Mouse (Mus musculus): ENCODE measurements around the gene Il6. TPM values are rescaled to one million over a fixed set of nuclear protein-coding genes. Genes with fewer than 3 reads are reported as not detected.

Gene Il6
- 0.07 TPM in 1 of 2 replicates, not detected in the other for polyA plus RNA-seq (2014; fragmentation: Nextera tagmentation; extraction: Ambion mirVana)

DNA sequence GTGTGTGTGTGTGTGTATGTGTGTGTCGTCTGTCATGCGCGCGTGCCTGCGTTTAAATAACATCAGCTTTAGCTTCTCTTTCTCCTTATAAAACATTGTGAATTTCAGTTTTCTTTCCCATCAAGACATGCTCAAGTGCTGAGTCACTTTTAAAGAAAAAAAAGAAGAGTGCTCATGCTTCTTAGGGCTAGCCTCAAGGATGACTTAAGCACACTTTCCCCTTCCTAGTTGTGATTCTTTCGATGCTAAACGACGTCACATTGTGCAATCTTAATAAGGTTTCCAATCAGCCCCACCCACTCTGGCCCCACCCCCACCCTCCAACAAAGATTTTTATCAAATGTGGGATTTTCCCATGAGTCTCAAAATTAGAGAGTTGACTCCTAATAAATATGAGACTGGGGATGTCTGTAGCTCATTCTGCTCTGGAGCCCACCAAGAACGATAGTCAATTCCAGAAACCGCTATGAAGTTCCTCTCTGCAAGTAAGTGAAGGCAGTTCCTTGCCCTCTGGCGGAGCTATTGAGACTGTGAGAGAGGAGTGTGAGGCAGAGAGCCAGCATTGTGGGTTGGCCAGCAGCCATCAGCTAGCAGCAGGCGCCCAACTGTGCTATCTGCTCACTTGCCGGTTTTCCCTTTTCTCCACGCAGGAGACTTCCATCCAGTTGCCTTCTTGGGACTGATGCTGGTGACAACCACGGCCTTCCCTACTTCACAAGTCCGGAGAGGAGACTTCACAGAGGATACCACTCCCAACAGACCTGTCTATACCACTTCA, at the start of gene Il6:
Il6 (plus strand) TSS at position 389 of the 778 bp plus-strand sequence.
- Histone ChIP-seq H3K9me3 (ENCODE audit: control insufficient read depth, low read length) (no peaks in the 10 kb centered on the region), H3K27ac (ENCODE audit: low read depth, low read length) (no peak within 1 kb of the TSS), H3K27me3 (ENCODE audit: control insufficient read depth, insufficient read depth, low read length) (no peaks in the 10 kb centered on the region), H3K4me2 (no peak within 1 kb of the TSS), H3K4me3 (ENCODE audit: low read depth, low read length) (no peak within 1 kb of the TSS), H3K36me3 (ENCODE audit: control insufficient read depth, insufficient read depth, low read length) (no peaks in the 10 kb centered on the region), H3K9ac (ENCODE audit: low read length) (no peak within 1 kb of the TSS), H3K4me1 (ENCODE audit: control insufficient read depth, insufficient read depth, low read length) (no peaks in the 10 kb centered on the region)
- 73% methylated on average over 16 of the region's 16 CpGs for WGBS
- DNase-seq (ENCODE audit: low spot score, missing footprints) = no peak
- ATAC-seq (ENCODE audit: low FRiP score) = no peak

DNA sequence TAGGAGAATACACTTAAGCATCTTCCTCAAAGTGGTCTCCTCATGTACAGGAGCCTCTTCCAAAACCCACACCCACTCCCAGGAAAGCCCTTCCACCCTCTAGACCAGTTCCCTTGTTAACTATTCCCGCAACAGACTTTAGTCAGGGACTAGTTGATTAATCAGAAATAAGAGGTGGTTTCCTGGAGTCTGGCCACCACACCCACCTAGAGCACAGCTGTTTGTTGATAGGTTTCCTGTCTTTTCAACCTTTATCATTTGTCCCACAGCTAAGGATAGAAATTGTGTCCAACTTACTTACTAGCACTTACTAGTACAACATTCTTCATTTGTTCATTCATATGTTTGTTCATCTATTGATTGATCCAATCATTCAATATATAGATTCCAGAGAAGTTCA, 49.4 kb upstream of the Il6 start:
- ATAC-seq (ENCODE audit: low FRiP score) (no peak), DNase-seq (ENCODE audit: low spot score, missing footprints) (no peak)
- Histone ChIP-seq H3K4me1 (ENCODE audit: control insufficient read depth, insufficient read depth, low read length) (no peaks in the 10 kb centered on the region), H3K4me3 (ENCODE audit: low read depth, low read length) (no peak overlapping the region), H3K36me3 (ENCODE audit: control insufficient read depth, insufficient read depth, low read length) (no peaks in the 10 kb centered on the region), H3K4me2 (no peak overlapping the region), H3K9me3 (ENCODE audit: control insufficient read depth, low read length) (no peaks in the 10 kb centered on the region), H3K27ac (ENCODE audit: low read depth, low read length) (no peak overlapping the region), H3K9ac (ENCODE audit: low read length) (no peak overlapping the region), H3K27me3 (ENCODE audit: control insufficient read depth, insufficient read depth, low read length) (no peaks in the 10 kb centered on the region)
- WGBS = 94% methylated on average over 1 of the region's 1 CpGs

DNA sequence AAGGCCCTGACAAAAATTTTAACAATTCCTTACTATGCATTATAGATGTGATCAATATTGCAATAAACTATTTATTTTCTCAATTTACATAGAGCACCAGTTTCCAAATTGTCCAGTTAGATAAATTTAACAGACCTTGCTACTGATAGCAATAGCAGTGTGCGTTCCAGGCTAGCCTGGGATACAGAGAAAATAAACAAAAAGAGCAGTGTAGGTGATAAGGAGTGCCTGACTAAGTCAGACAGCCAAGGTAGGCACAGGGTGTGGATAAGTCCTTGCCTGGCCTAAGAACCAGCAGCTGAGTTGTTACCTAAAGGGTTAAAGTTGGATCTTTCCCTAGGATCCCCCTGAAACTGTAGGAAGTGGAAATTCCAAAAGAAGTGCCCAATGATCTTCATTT, 42.7 kb upstream of the Il6 start:
- H3K9ac ChIP-seq (ENCODE audit: low read length) = no peak overlapping the region
- WGBS = 90% methylated on average over 1 of the region's 1 CpGs
- ATAC-seq (ENCODE audit: low FRiP score) (no peak), DNase-seq (ENCODE audit: low spot score, missing footprints) (no peak)
- no peak overlapping the region for H3K4me2 ChIP-seq
- no peak overlapping the region for H3K4me3 ChIP-seq (ENCODE audit: low read depth, low read length)
- no peaks in the 10 kb centered on the region for H3K4me1 ChIP-seq (ENCODE audit: control insufficient read depth, insufficient read depth, low read length)
- no peaks in the 10 kb centered on the region for H3K36me3 ChIP-seq (ENCODE audit: control insufficient read depth, insufficient read depth, low read length)
- no peaks in the 10 kb centered on the region for H3K27me3 ChIP-seq (ENCODE audit: control insufficient read depth, insufficient read depth, low read length)
- no peak overlapping the region for H3K27ac ChIP-seq (ENCODE audit: low read depth, low read length)
- H3K9me3 ChIP-seq (ENCODE audit: control insufficient read depth, low read length) = no peaks in the 10 kb centered on the region

DNA sequence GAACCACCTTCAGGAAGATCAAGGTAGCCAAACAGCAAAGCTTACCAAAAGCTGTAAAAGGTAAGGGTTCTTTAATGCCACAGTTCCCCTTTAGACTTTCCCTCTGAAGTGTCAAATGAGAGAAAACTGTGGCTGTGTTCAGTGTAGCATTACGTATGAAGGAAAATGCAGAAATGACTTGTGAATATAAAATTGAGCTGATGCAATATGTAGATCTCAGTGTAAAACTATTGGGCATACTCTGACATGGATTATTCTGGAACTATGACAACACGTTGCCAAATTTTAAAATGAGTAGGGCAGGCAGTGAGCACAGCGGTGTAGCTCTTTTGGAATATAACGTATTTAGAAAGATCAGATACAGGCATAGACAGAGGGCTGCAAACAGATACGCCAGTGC, 40.1 kb upstream of the Il6 start:
- Histone ChIP-seq H3K4me3 (ENCODE audit: low read depth, low read length) (no peak overlapping the region), H3K9me3 (ENCODE audit: control insufficient read depth, low read length) (no peaks in the 10 kb centered on the region), H3K27ac (ENCODE audit: low read depth, low read length) (no peak overlapping the region), H3K9ac (ENCODE audit: low read length) (no peak overlapping the region), H3K4me2 (no peak overlapping the region), H3K36me3 (ENCODE audit: control insufficient read depth, insufficient read depth, low read length) (no peaks in the 10 kb centered on the region), H3K4me1 (ENCODE audit: control insufficient read depth, insufficient read depth, low read length) (no peaks in the 10 kb centered on the region), H3K27me3 (ENCODE audit: control insufficient read depth, insufficient read depth, low read length) (no peaks in the 10 kb centered on the region)
- ATAC-seq (ENCODE audit: low FRiP score) = no peak
- WGBS = 91% methylated on average over 5 of the region's 5 CpGs
- DNase-seq (ENCODE audit: low spot score, missing footprints) = no peak

DNA sequence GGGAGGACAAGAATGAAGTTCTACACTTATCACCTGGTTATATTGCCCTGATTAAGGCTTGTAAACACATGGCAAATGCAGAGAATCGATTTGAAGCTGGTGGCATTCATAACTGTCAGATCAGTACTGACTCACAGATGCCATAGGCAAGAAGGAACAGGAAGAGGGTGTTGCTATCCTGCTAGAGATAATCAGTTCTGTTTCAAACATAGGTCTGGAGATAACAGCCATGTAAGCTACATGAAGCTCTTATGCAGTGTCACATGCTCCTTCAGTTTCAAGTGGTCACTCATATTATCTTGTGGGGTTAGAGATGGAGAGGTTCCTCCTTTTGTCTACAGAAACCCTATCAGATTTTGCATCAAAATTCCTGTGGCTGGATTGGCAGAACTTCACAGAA, 39.4 kb upstream of the Il6 start:
- ATAC-seq (ENCODE audit: low FRiP score) = no peak
- H3K9me3 ChIP-seq (ENCODE audit: control insufficient read depth, low read length) = no peaks in the 10 kb centered on the region
- 61% methylated on average over 1 of the region's 1 CpGs for WGBS

DNA sequence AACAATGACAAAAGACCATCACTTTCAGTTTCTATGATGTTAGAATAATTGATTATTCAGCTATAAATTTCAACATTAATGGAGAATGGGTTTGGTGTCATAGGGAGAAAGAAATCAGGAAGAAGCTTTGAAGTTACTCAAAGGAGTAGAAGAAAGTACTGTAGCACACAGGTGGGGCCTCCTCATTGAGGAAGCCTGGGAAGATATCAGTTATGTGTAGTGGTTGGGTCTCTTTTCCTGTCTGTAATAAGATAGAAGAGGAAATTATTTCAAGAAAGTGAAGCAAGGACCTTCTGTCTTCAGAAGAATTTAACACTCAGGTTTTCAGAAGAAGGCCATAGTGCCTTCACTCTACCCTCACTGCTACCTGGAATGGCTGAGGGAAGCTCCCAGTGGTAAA, 38.8 kb upstream of the Il6 start:
- DNase-seq (ENCODE audit: low spot score, missing footprints) (no peak), ATAC-seq (ENCODE audit: low FRiP score) (no peak)
- no peak overlapping the region for H3K9ac ChIP-seq (ENCODE audit: low read length)

More for the DNA sequence above, 39.4 kb upstream of the Il6 start:
- no peak overlapping the region for H3K4me3 ChIP-seq (ENCODE audit: low read depth, low read length)
- H3K4me1 ChIP-seq (ENCODE audit: control insufficient read depth, insufficient read depth, low read length) = no peaks in the 10 kb centered on the region
- H3K4me2 ChIP-seq = no peak overlapping the region
- no peaks in the 10 kb centered on the region for H3K36me3 ChIP-seq (ENCODE audit: control insufficient read depth, insufficient read depth, low read length)
- H3K27ac ChIP-seq (ENCODE audit: low read depth, low read length) = no peak overlapping the region
- H3K9ac ChIP-seq (ENCODE audit: low read length) = no peak overlapping the region
- H3K27me3 ChIP-seq (ENCODE audit: control insufficient read depth, insufficient read depth, low read length) = no peaks in the 10 kb centered on the region
- no peak for DNase-seq (ENCODE audit: low spot score, missing footprints)

DNA sequence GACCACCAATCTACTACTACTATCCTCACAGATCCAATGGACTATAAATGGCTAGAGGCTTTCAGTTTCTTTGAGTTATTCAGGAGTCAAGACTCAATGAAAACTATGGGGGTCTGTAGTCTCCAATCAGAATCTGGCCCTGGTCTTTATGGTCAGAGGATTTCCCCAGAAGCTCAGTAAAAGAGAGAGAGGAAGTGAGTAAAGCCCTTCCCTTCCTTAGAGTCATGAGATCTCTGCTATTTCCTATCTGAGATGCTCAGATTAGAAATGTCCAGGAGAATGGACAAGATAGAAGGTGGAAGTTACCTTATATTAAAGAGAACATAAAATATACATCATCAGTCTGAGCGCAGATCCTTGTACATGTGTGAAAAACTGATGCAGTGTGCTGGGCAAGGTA, 19.3 kb upstream of the Il6 start:
- Histone ChIP-seq H3K36me3 (ENCODE audit: control insufficient read depth, insufficient read depth, low read length) (no peaks in the 10 kb centered on the region), H3K9me3 (ENCODE audit: control insufficient read depth, low read length) (no peaks in the 10 kb centered on the region), H3K4me1 (ENCODE audit: control insufficient read depth, insufficient read depth, low read length) (no peaks in the 10 kb centered on the region), H3K27ac (ENCODE audit: low read depth, low read length) (no peak overlapping the region), H3K4me2 (no peak overlapping the region), H3K9ac (ENCODE audit: low read length) (no peak overlapping the region), H3K4me3 (ENCODE audit: low read depth, low read length) (no peak overlapping the region), H3K27me3 (ENCODE audit: control insufficient read depth, insufficient read depth, low read length) (no peaks in the 10 kb centered on the region)
- DNase-seq (ENCODE audit: low spot score, missing footprints) (no peak), ATAC-seq (ENCODE audit: low FRiP score) (no peak)
- 100% methylated on average over 1 of the region's 1 CpGs for WGBS

More for the DNA sequence above, 38.8 kb upstream of the Il6 start:
- Histone ChIP-seq H3K4me3 (ENCODE audit: low read depth, low read length) (no peak overlapping the region), H3K36me3 (ENCODE audit: control insufficient read depth, insufficient read depth, low read length) (no peaks in the 10 kb centered on the region), H3K9me3 (ENCODE audit: control insufficient read depth, low read length) (no peaks in the 10 kb centered on the region), H3K27ac (ENCODE audit: low read depth, low read length) (no peak overlapping the region), H3K4me1 (ENCODE audit: control insufficient read depth, insufficient read depth, low read length) (no peaks in the 10 kb centered on the region), H3K4me2 (no peak overlapping the region), H3K27me3 (ENCODE audit: control insufficient read depth, insufficient read depth, low read length) (no peaks in the 10 kb centered on the region)

DNA sequence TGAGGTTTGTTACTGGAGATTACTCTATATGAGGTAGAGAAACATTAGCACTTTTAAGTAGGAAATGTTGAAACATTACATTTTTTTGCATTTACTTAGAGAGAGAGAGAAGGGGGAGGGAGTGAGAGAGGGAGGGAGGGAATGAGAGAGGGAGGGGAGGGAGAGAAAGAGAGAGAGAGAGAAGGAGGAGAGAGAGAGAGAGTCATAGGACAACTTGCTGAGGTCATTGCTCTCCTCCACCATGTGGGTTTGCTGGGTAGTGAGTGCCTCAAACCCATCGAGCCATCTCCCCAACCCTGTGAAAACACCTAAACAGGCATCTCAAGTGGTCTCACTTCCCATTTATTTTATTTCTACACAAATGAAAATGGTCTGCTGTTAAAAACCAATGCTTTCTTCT, 18.6 kb upstream of the Il6 start:
- WGBS = 74% methylated on average over 1 of the region's 1 CpGs
- no peaks in the 10 kb centered on the region for H3K36me3 ChIP-seq (ENCODE audit: control insufficient read depth, insufficient read depth, low read length)

DNA sequence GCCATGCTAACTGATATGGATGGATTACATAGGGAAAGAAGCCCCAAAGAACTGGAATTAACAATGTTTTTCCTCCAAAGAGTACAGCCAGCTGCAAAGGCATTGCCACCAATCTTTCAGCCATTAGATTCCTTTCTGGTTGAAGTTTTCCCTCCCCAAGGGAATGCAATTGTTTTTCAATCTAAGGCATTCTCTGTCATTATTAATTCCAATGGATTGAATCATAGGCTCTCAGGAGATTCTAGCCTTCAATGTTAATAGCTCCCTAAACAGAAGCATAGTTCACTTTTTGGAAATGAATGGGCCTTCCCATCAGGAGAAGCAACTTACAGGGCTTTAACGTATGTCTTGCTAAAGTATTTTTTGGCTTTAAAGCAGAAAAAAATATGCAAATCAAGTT, 15.6 kb upstream of the Il6 start:
- Histone ChIP-seq H3K27me3 (ENCODE audit: control insufficient read depth, insufficient read depth, low read length) (no peaks in the 10 kb centered on the region), H3K4me3 (ENCODE audit: low read depth, low read length) (no peak overlapping the region), H3K9me3 (ENCODE audit: control insufficient read depth, low read length) (no peaks in the 10 kb centered on the region), H3K4me2 (no peak overlapping the region), H3K27ac (ENCODE audit: low read depth, low read length) (no peak overlapping the region), H3K9ac (ENCODE audit: low read length) (no peak overlapping the region), H3K4me1 (ENCODE audit: control insufficient read depth, insufficient read depth, low read length) (no peaks in the 10 kb centered on the region), H3K36me3 (ENCODE audit: control insufficient read depth, insufficient read depth, low read length) (no peaks in the 10 kb centered on the region)
- ATAC-seq (ENCODE audit: low FRiP score) (no peak), DNase-seq (ENCODE audit: low spot score, missing footprints) (no peak)
- 88% methylated on average over 1 of the region's 1 CpGs for WGBS

More for the DNA sequence above, 18.6 kb upstream of the Il6 start:
- Histone ChIP-seq H3K4me2 (no peak overlapping the region), H3K27me3 (ENCODE audit: control insufficient read depth, insufficient read depth, low read length) (no peaks in the 10 kb centered on the region), H3K4me1 (ENCODE audit: control insufficient read depth, insufficient read depth, low read length) (no peaks in the 10 kb centered on the region), H3K9ac (ENCODE audit: low read length) (no peak overlapping the region), H3K9me3 (ENCODE audit: control insufficient read depth, low read length) (no peaks in the 10 kb centered on the region), H3K4me3 (ENCODE audit: low read depth, low read length) (no peak overlapping the region), H3K27ac (ENCODE audit: low read depth, low read length) (no peak overlapping the region)
- no peak for DNase-seq (ENCODE audit: low spot score, missing footprints)
- ATAC-seq (ENCODE audit: low FRiP score) = no peak

All from midbrain, embryonic 11.5 days (tissue).